Mouse (Mus musculus) stomach, postnatal 0 days (tissue): ENCODE measurements around the gene Kcnj4.

Source experiments
- CTCF ChIP-seq: IDR thresholded peaks from 2 replicates; pipeline ENCODE4 v1.5.1; 2016; ENCODE audit warnings: antibody characterized with exemption, low read depth, mild to moderate bottlenecking, moderate library complexity
- EP300 ChIP-seq: optimal IDR thresholded peaks from 2 replicates; pipeline ENCODE3; 2016; ENCODE audit warnings: antibody characterized with exemption

GRCm38 (mm10) chr15:79507055-79507828 is 2.2 kb upstream of the Kcnj4 start:
- TF ChIP-seq CTCF (no peak), EP300 (no peak)
